Mouse (Mus musculus): ENCODE results near the gene Rpl18a. TPM values are rescaled to one million over a fixed set of nuclear protein-coding genes. Genes with fewer than 3 reads are reported as not detected.

Gene Rpl18a
- polyA plus RNA-seq, 1 experiment = 1,792 TPM

DNA sequence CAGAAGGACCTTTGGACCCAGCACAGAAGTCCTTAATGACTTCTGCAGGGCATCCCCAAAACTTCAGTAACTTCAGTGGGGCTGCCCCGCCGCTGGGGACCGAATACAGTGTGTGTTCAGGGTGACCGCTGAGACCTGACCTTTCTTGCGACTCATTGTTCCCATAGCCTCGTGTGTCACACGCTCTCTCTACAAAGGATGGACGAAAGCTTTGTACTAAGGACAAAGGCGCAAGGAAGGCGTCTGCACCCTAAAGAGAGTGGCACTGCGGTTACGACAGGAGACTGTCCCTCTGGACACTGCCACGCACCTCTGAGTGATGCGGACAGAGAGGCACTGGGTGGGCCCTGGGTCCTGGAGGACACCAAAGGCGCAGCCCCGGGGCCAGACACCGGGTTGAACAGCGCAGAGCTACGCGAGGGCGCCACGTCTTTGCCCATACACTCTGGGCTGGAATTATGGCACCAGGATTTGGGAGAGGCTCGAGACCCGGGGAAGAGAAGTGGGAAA is 32.4 kb downstream of the Rpl18a start:
- Histone ChIP-seq H3K4me3 (ENCODE audit: insufficient read depth, low read length) (peak overlapping the region; percentile 36), H3K4me1 (ENCODE audit: control insufficient read depth, insufficient read depth, low read length) (no peaks in the 10 kb centered on the region), H3K27ac (ENCODE audit: insufficient read depth, low read length) (no peak overlapping the region)
- TF ChIP-seq CTCF (IDR thresholded peaks at IDR 0.05; ENCODE audit: borderline replicate concordance, insufficient read depth, low read length) = no peak

DNA sequence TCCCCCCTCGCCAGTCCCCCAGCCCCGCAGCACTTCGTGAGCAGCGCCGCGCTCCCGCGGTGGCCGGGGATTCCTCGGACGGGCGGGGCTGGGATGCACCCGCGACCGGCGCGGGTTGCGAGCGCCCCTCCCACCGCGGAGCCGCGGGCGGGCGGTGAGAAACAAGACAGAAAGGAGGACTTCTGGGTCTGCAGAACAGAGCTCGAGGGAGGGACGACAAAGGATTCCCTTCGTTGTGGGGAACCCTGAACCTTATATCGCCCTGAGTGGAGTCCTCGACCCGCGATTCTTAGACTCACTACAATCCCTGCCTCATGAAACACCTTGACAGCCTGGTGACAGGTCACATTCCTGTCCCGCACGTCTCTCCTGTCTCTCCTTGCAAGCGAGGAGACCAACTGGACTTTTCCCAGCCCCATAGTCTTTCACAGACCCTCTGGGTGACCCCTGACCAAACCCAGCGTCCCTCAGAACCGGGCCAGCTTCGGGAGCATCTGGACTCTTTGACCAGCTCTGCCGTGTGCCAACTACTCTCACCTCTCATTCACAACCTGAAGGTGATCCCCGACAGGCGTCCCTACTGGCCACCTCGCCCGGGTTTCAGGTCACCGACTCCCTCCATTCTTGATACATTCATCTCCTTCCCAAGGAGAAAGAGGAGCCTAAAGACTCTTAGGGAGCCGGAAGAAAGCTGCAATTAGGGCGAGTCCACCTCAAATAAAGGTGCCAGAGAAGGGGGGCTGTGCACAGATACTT is 33.1 kb downstream of the Rpl18a start:
- no peak for TF ChIP-seq CTCF (IDR thresholded peaks at IDR 0.05; ENCODE audit: borderline replicate concordance, insufficient read depth, low read length)
- Histone ChIP-seq H3K4me3 (ENCODE audit: insufficient read depth, low read length) (no peak overlapping the region), H3K27ac (ENCODE audit: insufficient read depth, low read length) (no peak overlapping the region), H3K4me1 (ENCODE audit: control insufficient read depth, insufficient read depth, low read length) (no peaks in the 10 kb centered on the region)

DNA sequence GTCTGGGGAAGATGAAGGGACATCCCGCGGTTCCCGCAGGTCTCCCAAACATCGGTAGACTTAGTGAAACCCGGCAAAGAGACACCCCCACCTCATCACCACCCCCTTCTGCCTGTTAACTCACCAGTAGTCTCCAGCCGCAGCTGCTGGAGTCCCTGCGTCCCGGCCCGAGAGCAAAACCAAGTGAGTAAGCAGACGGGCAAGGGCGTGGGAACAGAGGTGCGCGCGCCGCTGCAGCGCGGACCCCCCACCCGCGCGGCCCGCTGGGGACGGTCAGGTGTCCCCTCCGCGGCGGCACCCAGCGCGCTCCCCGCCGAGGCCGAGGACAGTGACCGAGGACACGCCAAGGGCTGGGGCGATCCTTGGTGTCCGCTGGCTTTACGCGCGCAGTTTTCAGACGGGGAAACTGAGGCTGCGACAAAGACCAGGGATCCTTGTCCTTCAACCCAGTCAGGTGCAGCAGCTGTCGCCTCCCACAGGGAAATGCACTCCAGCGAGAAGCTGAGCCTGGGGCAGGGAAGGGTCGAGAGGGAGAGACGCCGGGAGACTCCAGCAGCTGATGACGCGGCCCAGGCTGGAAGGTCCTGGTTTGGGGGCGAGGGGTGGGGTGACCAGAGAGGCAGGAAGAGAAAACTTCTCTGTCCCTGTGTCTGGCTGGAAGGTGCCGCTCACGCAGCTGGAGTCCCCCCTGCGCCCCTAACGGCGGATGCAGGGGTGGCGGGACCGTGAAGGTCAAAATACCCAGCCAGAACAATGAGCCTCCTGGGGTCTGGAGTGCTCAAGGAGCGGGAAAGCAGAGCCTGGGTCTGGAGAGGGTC is 34.2 kb downstream of the Rpl18a start, which contains the start of gene Kcnn1:
Gene Kcnn1, minus strand, starts transcription at position 435 of the 818 bp plus-strand sequence.
- TF ChIP-seq POLR2A (IDR thresholded peaks at IDR 0.05; ENCODE audit: low read depth, low read length) = no peak
- 0 out of 2 replicates have a peak, but pooled peaks have one; percentile 4 for TF ChIP-seq CTCF (IDR thresholded peaks at IDR 0.05; ENCODE audit: borderline replicate concordance, insufficient read depth, low read length)
- Histone ChIP-seq H3K4me1 (ENCODE audit: control insufficient read depth, insufficient read depth, low read length) (no peaks in the 10 kb centered on the region), H3K4me3 (ENCODE audit: insufficient read depth, low read length) (no peak within 1 kb of the TSS), H3K27ac (ENCODE audit: insufficient read depth, low read length) (no peak within 1 kb of the TSS)

DNA sequence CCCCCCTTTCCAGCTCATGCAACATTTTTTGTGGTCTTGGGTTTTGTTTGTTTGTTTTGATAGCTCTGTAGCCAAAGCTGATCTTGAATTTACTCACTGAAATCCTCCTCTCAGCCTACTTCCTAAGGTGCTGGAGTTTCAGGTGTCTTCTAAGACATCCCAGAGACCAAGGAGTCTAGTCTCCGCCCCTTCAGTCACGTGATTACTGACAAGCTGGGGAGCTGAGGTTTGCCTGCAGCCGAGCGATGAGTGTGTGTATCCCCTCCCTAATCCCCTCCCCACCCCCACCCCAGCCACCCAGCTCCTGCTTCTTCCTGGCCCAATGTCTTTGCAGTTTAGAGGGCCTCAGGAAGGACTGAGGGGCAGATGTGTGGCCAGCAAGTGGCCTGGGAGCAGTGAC is 39.7 kb downstream of the Rpl18a start:
- H3K4me3 ChIP-seq (ENCODE audit: insufficient read depth, low read length) = no peak overlapping the region
- no peaks in the 10 kb centered on the region for H3K4me1 ChIP-seq (ENCODE audit: control insufficient read depth, insufficient read depth, low read length)
- TF ChIP-seq POLR2A (IDR thresholded peaks at IDR 0.05; ENCODE audit: low read depth, low read length) (no peak), CTCF (IDR thresholded peaks at IDR 0.05; ENCODE audit: borderline replicate concordance, insufficient read depth, low read length) (no peak)
- no peak overlapping the region for H3K27ac ChIP-seq (ENCODE audit: insufficient read depth, low read length)

DNA sequence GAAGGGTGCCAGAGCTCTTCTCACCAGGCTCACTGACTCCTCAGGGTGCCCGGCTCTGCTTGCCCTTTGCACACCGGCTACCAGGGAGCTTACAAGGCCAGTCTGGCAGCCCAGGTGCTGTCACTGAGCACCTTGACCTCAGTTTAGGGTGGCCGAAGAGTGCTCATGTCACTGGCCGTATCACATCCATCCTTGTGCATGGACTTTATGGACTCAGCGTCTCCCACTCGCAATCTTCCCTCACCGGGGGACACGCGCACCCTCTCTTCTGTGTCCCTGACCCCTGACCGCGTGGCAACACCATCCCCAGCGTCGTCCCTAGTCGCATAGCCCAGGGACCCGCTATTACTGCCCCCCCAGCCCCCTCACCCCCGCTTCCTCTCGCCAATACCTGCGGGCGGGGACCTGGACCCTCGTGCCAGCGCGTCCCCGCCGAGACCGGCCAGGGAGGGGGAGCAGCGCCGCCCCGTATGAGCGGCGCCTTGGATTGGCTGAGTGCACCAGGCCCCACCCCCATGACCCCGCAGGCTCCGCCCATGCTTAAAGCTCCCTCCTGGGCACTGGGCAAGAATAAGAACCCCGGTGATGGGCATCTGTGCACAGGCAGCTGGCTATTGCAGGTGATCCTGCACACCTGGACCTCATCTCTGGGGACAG is 40.5 kb downstream of the Rpl18a start:
- 0 out of 2 replicates have a peak, but pooled peaks have one; percentile 42 for TF ChIP-seq POLR2A (IDR thresholded peaks at IDR 0.05; ENCODE audit: low read depth, low read length)
- TF ChIP-seq CTCF (IDR thresholded peaks at IDR 0.05; ENCODE audit: borderline replicate concordance, insufficient read depth, low read length) = no peak
- no peak overlapping the region for H3K27ac ChIP-seq (ENCODE audit: insufficient read depth, low read length)
- peak overlapping the region; percentile 23 for H3K4me3 ChIP-seq (ENCODE audit: insufficient read depth, low read length)
- H3K4me1 ChIP-seq (ENCODE audit: control insufficient read depth, insufficient read depth, low read length) = no peaks in the 10 kb centered on the region

DNA sequence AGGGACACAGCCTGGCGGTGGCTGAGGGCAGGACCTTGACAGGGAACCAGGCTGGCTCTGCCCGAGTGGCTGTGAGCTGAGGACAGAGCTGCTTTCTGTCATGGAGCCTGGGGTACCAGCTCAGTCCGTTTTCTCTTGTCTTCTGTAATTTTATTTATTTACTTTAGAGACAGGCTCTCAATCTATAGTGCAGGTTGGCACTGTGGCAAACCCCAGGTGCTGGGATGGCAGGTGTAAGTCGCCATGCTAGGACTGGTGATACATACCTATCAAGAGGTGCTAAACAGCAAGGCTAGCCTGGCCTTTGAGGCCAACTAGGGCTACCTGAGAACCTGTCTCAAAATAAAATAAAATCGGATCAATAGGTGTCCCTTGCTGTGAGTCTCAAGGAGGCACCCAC is 41.2 kb downstream of the Rpl18a start:
- no peak for TF ChIP-seq CTCF (IDR thresholded peaks at IDR 0.05; ENCODE audit: borderline replicate concordance, insufficient read depth, low read length)
- TF ChIP-seq POLR2A (IDR thresholded peaks at IDR 0.05; ENCODE audit: low read depth, low read length) = no peak
- Histone ChIP-seq H3K4me3 (ENCODE audit: insufficient read depth, low read length) (no peak overlapping the region), H3K4me1 (ENCODE audit: control insufficient read depth, insufficient read depth, low read length) (no peaks in the 10 kb centered on the region), H3K27ac (ENCODE audit: insufficient read depth, low read length) (no peak overlapping the region)

DNA sequence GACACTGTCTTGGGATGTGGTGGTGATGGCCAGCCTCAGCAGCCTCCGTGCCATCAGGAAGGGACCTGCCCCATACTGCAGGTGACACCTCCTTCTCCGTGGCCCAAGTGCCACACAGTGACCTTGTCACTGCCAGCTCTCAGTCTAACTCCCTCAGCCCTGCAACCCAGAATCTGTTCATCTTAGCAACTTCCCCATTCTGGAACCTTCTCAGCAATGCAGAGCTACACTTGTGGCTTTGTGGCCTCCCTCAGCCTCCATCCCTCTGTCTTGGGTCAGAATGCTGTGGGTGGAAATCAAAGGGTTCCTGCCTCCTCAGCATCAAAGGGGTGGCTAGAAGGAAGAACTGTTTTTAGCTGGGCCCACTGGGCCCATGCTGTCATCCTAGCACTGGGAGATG is 43.3 kb downstream of the Rpl18a start:
- no peak overlapping the region for H3K4me3 ChIP-seq (ENCODE audit: insufficient read depth, low read length)
- no peaks in the 10 kb centered on the region for H3K4me1 ChIP-seq (ENCODE audit: control insufficient read depth, insufficient read depth, low read length)
- no peak for TF ChIP-seq CTCF (IDR thresholded peaks at IDR 0.05; ENCODE audit: borderline replicate concordance, insufficient read depth, low read length)
- no peak for TF ChIP-seq POLR2A (IDR thresholded peaks at IDR 0.05; ENCODE audit: low read depth, low read length)
- H3K27ac ChIP-seq (ENCODE audit: insufficient read depth, low read length) = no peak overlapping the region

DNA sequence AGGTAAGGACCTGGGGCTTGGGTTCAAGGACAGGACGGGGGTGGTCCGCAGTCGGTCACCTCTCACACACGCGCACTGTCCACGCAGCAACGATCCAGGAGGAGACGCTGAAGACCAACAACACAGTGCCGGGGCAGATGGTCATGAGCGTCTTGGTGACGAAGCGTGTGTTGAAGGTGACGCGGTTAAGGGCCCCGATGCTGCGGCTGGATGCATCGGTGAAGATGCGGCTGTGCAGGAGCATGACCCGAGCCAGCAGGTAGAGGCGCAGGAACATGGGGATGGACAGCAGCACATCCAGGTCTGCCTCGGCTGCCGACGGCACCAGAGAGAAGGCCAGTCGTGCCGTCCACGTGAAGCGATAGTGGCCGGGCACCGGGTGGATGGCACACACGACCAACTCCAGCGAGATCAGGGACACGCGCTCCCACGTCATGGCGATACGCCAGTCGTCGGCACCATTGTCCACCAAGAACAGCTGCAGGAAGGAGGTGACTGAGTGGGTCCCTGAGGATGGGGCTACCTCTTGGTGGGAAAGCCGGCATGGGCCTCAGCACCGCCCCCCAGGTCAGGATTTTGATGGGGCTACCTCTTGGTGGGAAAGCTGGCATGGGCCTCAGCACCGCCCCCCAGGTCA is 44.5 kb downstream of the Rpl18a start:
- Histone ChIP-seq H3K4me3 (ENCODE audit: insufficient read depth, low read length) (no peak overlapping the region), H3K27ac (ENCODE audit: insufficient read depth, low read length) (no peak overlapping the region), H3K4me1 (ENCODE audit: control insufficient read depth, insufficient read depth, low read length) (no peaks in the 10 kb centered on the region)
- TF ChIP-seq CTCF (IDR thresholded peaks at IDR 0.05; ENCODE audit: borderline replicate concordance, insufficient read depth, low read length) (no peak), POLR2A (IDR thresholded peaks at IDR 0.05; ENCODE audit: low read depth, low read length) (no peak)

DNA sequence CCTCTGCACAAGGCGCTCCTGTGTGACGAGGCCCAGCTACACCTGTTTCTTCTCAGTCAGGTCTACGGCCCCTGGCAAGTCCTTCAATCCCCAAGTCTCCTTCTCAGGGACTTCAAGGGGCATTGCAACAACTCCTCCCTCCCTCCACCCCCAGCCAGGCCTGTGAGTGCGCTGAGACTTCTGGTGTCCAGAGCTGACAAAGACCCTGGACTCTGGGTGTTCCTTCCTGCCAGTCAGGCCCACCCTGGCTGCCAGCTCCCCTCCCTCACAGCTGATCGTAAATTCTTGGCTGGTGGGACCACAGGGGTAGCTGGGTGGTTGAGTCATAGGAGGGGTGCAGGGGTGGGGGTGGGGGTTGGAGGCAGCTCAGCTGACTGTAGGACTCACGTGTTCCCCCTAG is 45.4 kb downstream of the Rpl18a start:
- Histone ChIP-seq H3K4me1 (ENCODE audit: control insufficient read depth, insufficient read depth, low read length) (no peaks in the 10 kb centered on the region), H3K27ac (ENCODE audit: insufficient read depth, low read length) (no peak overlapping the region), H3K4me3 (ENCODE audit: insufficient read depth, low read length) (no peak overlapping the region)
- TF ChIP-seq CTCF (IDR thresholded peaks at IDR 0.05; ENCODE audit: borderline replicate concordance, insufficient read depth, low read length) (no peak), POLR2A (IDR thresholded peaks at IDR 0.05; ENCODE audit: low read depth, low read length) (no peak)
